Mouse (Mus musculus) stomach, postnatal 0 days (tissue): ENCODE results near the gene Ston1. TPM values are rescaled to one million over a fixed set of nuclear protein-coding genes. Genes with fewer than 3 reads are reported as not detected.
A peak's percentile ranks its signal among the peaks of the same experiment; 100 is the strongest.

Source experiments
- ATAC-seq: fragments of 200-750 bp; cut with Nextera tagmentation; 2 replicates; pipeline ENCODE4 v1.8.0; 2017; ENCODE audit not compliant: low FRiP score, low TSS enrichment
- DNase-seq: peaks from one replicate; pipeline ENCODE4 v3.0.0-alpha.2; 2016; ENCODE audit warnings: low spot score
- H3K27ac ChIP-seq: fragments of 300-500 bp; sonication (generic); replicated peaks from 2 replicates; pipeline ENCODE4 v1.5.1; 2014; ENCODE audit warnings: mild to moderate bottlenecking, control low read depth
- H3K27me3 ChIP-seq: fragments of 300-500 bp; sonication (generic); 2 replicates; pipeline ENCODE4 v1.6.1; 2014; ENCODE audit warnings: low read length; ENCODE audit not compliant: control insufficient read depth, insufficient read depth
- H3K36me3 ChIP-seq: fragments of 300-500 bp; sonication (generic); 2 replicates; pipeline ENCODE4 v1.6.1; 2014; ENCODE audit warnings: low read length, mixed read lengths; ENCODE audit not compliant: control insufficient read depth, insufficient read depth
- H3K4me1 ChIP-seq: fragments of 300-500 bp; sonication (generic); replicated peaks from 2 replicates; pipeline ENCODE4 v1.6.1; 2014; ENCODE audit warnings: antibody characterized with exemption; ENCODE audit not compliant: control insufficient read depth, insufficient read depth
- H3K4me2 ChIP-seq: fragments of 300-500 bp; sonication (generic); replicated peaks from 2 replicates; pipeline ENCODE4 v1.6.1; 2014; ENCODE audit warnings: low read depth, mild to moderate bottlenecking, control low read depth, moderate library complexity
- H3K4me3 ChIP-seq: fragments of 300-500 bp; sonication (generic); 2 replicates; pipeline ENCODE4 v1.5.1; 2014; ENCODE audit warnings: low read depth, low read length, control low read depth
- H3K9ac ChIP-seq: fragments of 300-500 bp; sonication (generic); 2 replicates; pipeline ENCODE4 v1.6.1; 2014; ENCODE audit warnings: mild to moderate bottlenecking, low read length, control low read depth, mixed read lengths
- H3K9me3 ChIP-seq: fragments of 300-500 bp; sonication (generic); 2 replicates; pipeline ENCODE4 v1.6.1; 2016; ENCODE audit warnings: low read length; ENCODE audit not compliant: control insufficient read depth
- CTCF ChIP-seq: IDR thresholded peaks from 2 replicates; pipeline ENCODE4 v1.5.1; 2016; ENCODE audit warnings: antibody characterized with exemption, low read depth, mild to moderate bottlenecking, moderate library complexity
- EP300 ChIP-seq: optimal IDR thresholded peaks from 2 replicates; pipeline ENCODE3; 2016; ENCODE audit warnings: antibody characterized with exemption
- WGBS: fragments of 180-500 bp; shearing (Covaris S2); extraction: QIAGEN DNeasy Blood & Tissue Kit; methylation state at CpG from one replicate; pipeline ENCODE4 v1.1.7; 2014; 5-methylcytosine and 5-hydroxymethylcytosine counted together
- polyA plus RNA-seq: library from polyadenylated mRNA; unstranded; fragments of >200 nt; fragmentation: Nextera tagmentation; extraction: Ambion mirVana; gene quantifications from 2 replicates; pipeline ENCODE4 v1.2.1, GENCODE M21; 2015

The Ston1 gene
- polyA plus RNA-seq, 1 experiment from 2014 or later = 5.1 TPM

DNA sequence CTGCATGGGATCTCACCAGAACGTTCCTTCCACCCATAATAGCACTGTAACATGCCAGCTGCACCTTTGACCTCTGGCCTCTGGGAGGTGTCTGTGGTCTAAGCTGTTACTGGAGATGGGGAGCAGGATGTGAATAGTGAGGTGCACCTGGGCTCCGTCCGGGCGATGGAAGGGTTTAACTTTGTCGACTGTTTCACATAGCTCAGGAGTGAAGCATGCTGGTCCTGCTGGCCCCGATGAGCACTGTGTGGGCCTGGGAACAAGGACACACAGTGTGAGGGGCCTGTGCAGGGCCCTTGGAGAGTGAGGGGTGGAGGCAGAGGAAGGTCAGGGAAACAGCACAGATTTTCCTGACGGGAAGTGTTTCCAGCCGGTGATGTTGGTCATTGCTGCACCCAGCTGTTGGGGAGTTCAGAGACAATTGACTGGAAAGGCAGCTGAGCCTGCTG lies 44.5 kb upstream of the Ston1 start:
- WGBS = 43% methylated on average over 8 of the region's 8 CpGs
- H3K4me1 ChIP-seq = no peaks in the 10 kb centered on the region
- ATAC-seq = no peak
- no peak overlapping the region for H3K27ac ChIP-seq
- no peaks in the 10 kb centered on the region for H3K27me3 ChIP-seq
- TF ChIP-seq EP300 (no peak), CTCF (no peak)
- H3K9me3 ChIP-seq = no peaks in the 10 kb centered on the region
- no peak for DNase-seq
- H3K4me2 ChIP-seq = no peak overlapping the region
- H3K4me3 ChIP-seq = no peak overlapping the region
- peaks cover 10% of the 10 kb centered on the region; the same call in 1 of the 2 replicates for H3K36me3 ChIP-seq
- H3K9ac ChIP-seq = no peak overlapping the region

DNA sequence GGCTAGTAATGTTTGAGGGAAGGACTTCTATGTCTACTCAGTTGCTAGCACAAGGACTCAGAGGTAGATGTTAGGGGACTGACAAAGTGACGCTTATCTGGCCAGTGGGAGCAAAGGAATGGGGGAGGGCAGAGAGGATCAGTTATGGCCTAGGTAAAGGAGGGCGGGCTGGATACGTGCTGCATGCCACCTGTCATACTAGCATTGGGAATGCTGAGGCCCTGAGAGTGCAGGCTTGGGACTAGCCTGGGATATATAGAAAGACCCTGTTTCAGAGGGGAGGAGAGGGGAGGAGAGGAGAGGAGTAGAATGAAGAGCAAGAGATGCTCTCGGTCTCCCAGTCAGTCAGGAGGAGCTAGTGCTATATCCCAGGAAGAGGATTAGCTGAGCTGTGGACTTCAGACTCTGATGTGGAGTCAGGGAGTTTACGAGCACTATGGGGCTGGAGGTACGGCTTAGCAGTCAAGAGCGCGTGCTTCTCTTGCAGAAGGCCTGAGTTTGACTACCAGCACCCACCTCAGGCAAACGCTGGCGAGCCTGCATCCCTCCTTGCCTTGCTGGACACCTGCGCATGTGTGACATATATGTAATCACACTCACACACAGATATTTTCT lies 43.9 kb upstream of the Ston1 start:
- WGBS = 90% methylated on average over 11 of the region's 11 CpGs
- Histone ChIP-seq H3K9ac (no peak overlapping the region), H3K36me3 (peaks cover 10% of the 10 kb centered on the region; the same call in 1 of the 2 replicates), H3K27me3 (no peaks in the 10 kb centered on the region), H3K4me3 (no peak overlapping the region), H3K4me2 (no peak overlapping the region), H3K27ac (no peak overlapping the region), H3K9me3 (no peaks in the 10 kb centered on the region), H3K4me1 (no peaks in the 10 kb centered on the region)
- TF ChIP-seq EP300 = no peak
- no peak for TF ChIP-seq CTCF
- no peak for DNase-seq
- ATAC-seq = no peak

DNA sequence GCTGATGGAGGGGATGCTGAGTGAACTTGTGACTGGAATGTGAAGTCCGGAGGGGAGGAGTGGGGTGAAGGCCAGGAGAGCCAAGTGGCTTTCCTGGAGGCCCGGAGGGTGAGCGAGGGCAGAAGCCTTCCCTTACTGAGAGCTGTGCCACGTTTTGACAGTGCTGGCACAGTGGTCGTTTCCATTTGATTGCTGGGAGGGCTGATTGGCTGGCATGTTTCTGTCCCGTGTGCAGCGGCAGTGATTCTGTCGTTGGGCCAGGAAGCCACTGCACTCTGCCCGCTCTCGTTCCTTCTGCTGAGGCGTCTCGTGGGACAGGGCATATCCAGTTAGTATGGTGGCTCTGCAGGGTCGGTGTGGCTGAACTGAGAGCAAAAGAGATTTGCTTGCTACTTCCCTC lies 41.3 kb upstream of the Ston1 start:
- TF ChIP-seq CTCF (no peak), EP300 (no peak)
- Histone ChIP-seq H3K4me1 (no peaks in the 10 kb centered on the region), H3K27me3 (no peaks in the 10 kb centered on the region), H3K27ac (no peak overlapping the region), H3K4me3 (no peak overlapping the region), H3K9ac (no peak overlapping the region), H3K9me3 (no peaks in the 10 kb centered on the region), H3K36me3 (peaks cover 5% of the 10 kb centered on the region; the same call in 1 of the 2 replicates), H3K4me2 (no peak overlapping the region)
- no peak for DNase-seq
- 84% methylated on average over 13 of the region's 13 CpGs for WGBS
- no peak for ATAC-seq

- TF ChIP-seq EP300 (no peak), CTCF (peak; percentile 32)
- WGBS = 85% methylated on average over 4 of the region's 4 CpGs
- no peaks in the 10 kb centered on the region for H3K27me3 ChIP-seq
Measured at GRCm38 (mm10) chr17:88556688-88557087, 40.8 kb upstream of the Ston1 start.

GRCm38 (mm10) chr17:88558168-88558842 lies 39.2 kb upstream of the Ston1 start:
- H3K27ac ChIP-seq = no peak overlapping the region
- DNase-seq = peak; percentile 70

More at GRCm38 (mm10) chr17:88556688-88557087, 40.8 kb upstream of the Ston1 start:
- Histone ChIP-seq H3K9me3 (no peaks in the 10 kb centered on the region), H3K4me3 (no peak overlapping the region), H3K4me1 (no peaks in the 10 kb centered on the region), H3K36me3 (peaks cover 5% of the 10 kb centered on the region; the same call in 1 of the 2 replicates), H3K4me2 (no peak overlapping the region), H3K9ac (no peak overlapping the region), H3K27ac (no peak overlapping the region)
- DNase-seq (no peak), ATAC-seq (no peak)

DNA sequence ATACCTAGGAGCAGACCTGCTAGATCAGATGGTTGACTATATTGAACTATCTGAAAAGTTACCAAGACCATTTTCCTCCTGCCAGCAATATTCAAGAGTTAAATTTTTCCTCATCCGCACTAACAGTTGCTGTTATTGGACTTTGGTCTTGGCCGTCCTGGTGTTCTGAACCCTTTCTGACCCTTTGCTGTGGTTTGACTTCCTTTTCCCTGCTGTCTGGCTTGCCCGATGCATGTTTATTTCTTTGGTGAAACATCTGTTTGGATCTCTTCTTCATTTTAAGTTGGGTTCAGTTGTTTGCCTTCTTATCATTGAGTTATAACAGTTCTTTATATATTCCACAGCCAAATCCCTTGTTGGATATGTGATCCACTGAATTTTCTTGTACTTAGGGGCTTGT lies 33.9 kb upstream of the Ston1 start:
- Histone ChIP-seq H3K4me1 (no peaks in the 10 kb centered on the region), H3K4me3 (no peak overlapping the region), H3K9me3 (no peaks in the 10 kb centered on the region), H3K36me3 (peaks cover 11% of the 10 kb centered on the region; the same call in 1 of the 2 replicates), H3K27ac (no peak overlapping the region), H3K9ac (no peak overlapping the region), H3K27me3 (no peaks in the 10 kb centered on the region), H3K4me2 (no peak overlapping the region)
- 37% methylated on average over 3 of the region's 3 CpGs for WGBS
- DNase-seq = no peak
- TF ChIP-seq EP300 = no peak
- no peak for TF ChIP-seq CTCF
- ATAC-seq = no peak

More at GRCm38 (mm10) chr17:88558168-88558842, 39.2 kb upstream of the Ston1 start:
- TF ChIP-seq EP300 = no peak
- TF ChIP-seq CTCF = peak; percentile 93
- Histone ChIP-seq H3K4me1 (no peaks in the 10 kb centered on the region), H3K4me2 (no peak overlapping the region), H3K9me3 (no peaks in the 10 kb centered on the region), H3K4me3 (no peak overlapping the region), H3K9ac (no peak overlapping the region), H3K36me3 (peaks cover 5% of the 10 kb centered on the region; the same call in 1 of the 2 replicates), H3K27me3 (no peaks in the 10 kb centered on the region)
- ATAC-seq = peak; percentile 64; the same call in 1 of the 2 replicates
- WGBS = 34% methylated on average over 13 of the region's 13 CpGs
